Mouse (Mus musculus): Measurements from ENCODE around the gene Hmgn2. TPM values are rescaled to one million over a fixed set of nuclear protein-coding genes. Genes with fewer than 3 reads are reported as not detected.

Hmgn2 gene
- total and polyA plus RNA-seq, 3 experiments: 125 to 230 (median 186) TPM

DNA sequence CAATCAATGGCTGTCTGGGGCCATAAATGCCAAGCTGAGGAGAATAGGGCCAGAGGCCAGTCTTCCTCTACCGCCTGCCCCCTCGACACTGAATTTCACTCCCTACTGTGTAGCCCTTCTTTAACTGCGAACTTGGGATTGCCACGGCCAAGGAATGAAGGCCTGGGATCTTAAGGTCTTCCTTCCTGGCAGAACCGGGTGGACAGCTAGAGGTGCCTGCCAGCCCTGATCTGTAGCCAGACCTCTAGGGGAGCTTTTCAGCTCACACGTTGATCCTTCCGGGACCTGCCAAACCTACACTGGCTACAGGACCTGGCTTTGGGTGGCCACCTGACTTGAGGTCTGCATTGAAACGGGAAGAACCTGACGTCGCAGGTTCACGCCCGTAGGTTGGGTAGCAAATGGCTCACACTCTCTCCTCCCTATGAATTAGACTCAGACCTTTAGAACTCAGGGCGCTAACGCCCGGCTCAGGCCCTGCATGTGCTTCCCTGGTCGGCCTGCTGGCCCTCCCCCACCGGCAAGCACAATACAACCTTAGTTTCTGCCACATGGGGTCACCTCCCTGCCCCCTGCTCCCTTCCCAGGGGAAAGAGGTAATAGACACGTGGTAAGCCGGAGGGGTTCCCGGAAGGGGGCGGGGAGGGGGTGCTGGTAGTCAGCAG, 48.9 kb upstream of the Hmgn2 start:
- Histone ChIP-seq H3K27ac (ENCODE audit: control insufficient read depth, low read depth, low read length) (no peak overlapping the region), H3K79me2 (ENCODE audit: control insufficient read depth, insufficient read depth, low read length, poor library complexity) (no peaks in the 10 kb centered on the region), H3K27me3 (ENCODE audit: control insufficient read depth in 1 of 2, insufficient read depth in 2 of 2, low read length in 2 of 2) (no peaks in the 10 kb centered on the region), H3K4me1 (ENCODE audit: control insufficient read depth in 1 of 2, insufficient read depth in 2 of 2, low read length in 2 of 2) (no peaks in the 10 kb centered on the region), H3K4me3 (ENCODE audit: control insufficient read depth in 1 of 2, insufficient read depth in 1 of 2, low read depth in 2 of 2, low read length in 2 of 2) (no peak overlapping the region), H3K9ac (ENCODE audit: control insufficient read depth, low read depth, low read length, poor library complexity, severe bottlenecking) (no peak overlapping the region), H3K36me3 (ENCODE audit: control insufficient read depth in 1 of 2, insufficient read depth in 2 of 2, low read length in 2 of 2) (no peaks in the 10 kb centered on the region), H3K9me3 (replicated peaks; ENCODE audit: insufficient read depth, low read length) (no peaks in the 10 kb centered on the region)
- TF ChIP-seq TCF12 (IDR thresholded peaks at IDR 0.05; ENCODE audit: low read depth, low read length) (no peak), ZNF384 (IDR thresholded peaks at IDR 0.05; ENCODE audit: low read depth, low read length) (no peak), EP300 (IDR thresholded peaks at IDR 0.05; ENCODE audit: low read depth in 1 of 2, low read length in 2 of 2) (no peak), CHD1 (IDR thresholded peaks at IDR 0.05; ENCODE audit: low read depth, low read length) (no peak), MYB (IDR thresholded peaks at IDR 0.05; ENCODE audit: low read depth, low read length) (no peak), NRF1 (IDR thresholded peaks at IDR 0.05; ENCODE audit: insufficient read depth, low read depth, low read length, poor library complexity, severe bottlenecking) (no peak), CHD2 (IDR thresholded peaks at IDR 0.05; ENCODE audit: low read length) (no peak), GABPA (IDR thresholded peaks at IDR 0.05; ENCODE audit: low read depth, low read length) (no peak), SMC3 (IDR thresholded peaks at IDR 0.05; ENCODE audit: low read depth, low read length) (no peak), TBP (IDR thresholded peaks at IDR 0.05; ENCODE audit: low read depth, low read length) (no peak), POLR2AphosphoS2 (IDR thresholded peaks at IDR 0.05; ENCODE audit: low read length) (no peak), ZC3H11A (IDR thresholded peaks at IDR 0.05; ENCODE audit: low read depth, low read length) (no peak), TAL1 (IDR thresholded peaks at IDR 0.05; ENCODE audit: low read length) (no peak), POLR2AphosphoS5 (IDR thresholded peaks at IDR 0.05; ENCODE audit: borderline replicate concordance, low read depth, low read length) (no peak)
- no peak for DNase-seq (ENCODE audit: low read depth, low spot score)

DNA sequence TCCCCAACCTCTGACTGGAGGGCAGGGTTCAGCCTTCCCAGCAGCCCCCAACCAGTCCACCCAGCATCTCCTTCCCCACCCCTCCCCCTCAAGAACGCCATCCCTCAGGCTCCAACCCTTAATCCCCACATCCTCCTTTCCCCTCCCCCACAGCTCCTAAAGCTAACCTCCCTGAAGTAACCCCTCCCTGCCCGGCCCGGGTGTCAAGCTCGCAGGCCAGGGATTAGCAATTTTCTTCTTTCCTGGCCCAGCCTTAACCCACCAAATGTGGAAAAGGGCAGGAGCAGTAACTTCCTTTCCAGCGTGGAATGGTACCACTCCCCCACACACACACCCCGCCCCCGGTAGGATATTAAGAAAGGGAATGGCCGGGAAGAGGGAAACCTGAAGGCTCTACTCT, 48.3 kb upstream of the Hmgn2 start:
- Histone ChIP-seq H3K27ac (ENCODE audit: control insufficient read depth, low read depth, low read length) (no peak overlapping the region), H3K36me3 (ENCODE audit: control insufficient read depth in 1 of 2, insufficient read depth in 2 of 2, low read length in 2 of 2) (no peaks in the 10 kb centered on the region), H3K9me3 (replicated peaks; ENCODE audit: insufficient read depth, low read length) (no peaks in the 10 kb centered on the region), H3K27me3 (ENCODE audit: control insufficient read depth in 1 of 2, insufficient read depth in 2 of 2, low read length in 2 of 2) (no peaks in the 10 kb centered on the region), H3K4me3 (ENCODE audit: control insufficient read depth in 1 of 2, insufficient read depth in 1 of 2, low read depth in 2 of 2, low read length in 2 of 2) (no peak overlapping the region), H3K79me2 (ENCODE audit: control insufficient read depth, insufficient read depth, low read length, poor library complexity) (no peaks in the 10 kb centered on the region), H3K9ac (ENCODE audit: control insufficient read depth, low read depth, low read length, poor library complexity, severe bottlenecking) (no peak overlapping the region), H3K4me1 (ENCODE audit: control insufficient read depth in 1 of 2, insufficient read depth in 2 of 2, low read length in 2 of 2) (no peaks in the 10 kb centered on the region)
- no peak for TF ChIP-seq POLR2AphosphoS2 (IDR thresholded peaks at IDR 0.05; ENCODE audit: low read length)
- no peak for TF ChIP-seq MYC (IDR thresholded peaks at IDR 0.05; ENCODE audit: low read depth, low read length)
- no peak for TF ChIP-seq MYB (IDR thresholded peaks at IDR 0.05; ENCODE audit: low read depth, low read length)
- TF ChIP-seq HCFC1 (IDR thresholded peaks at IDR 0.05; ENCODE audit: low read depth, low read length): no peak
- TF ChIP-seq CTCF (IDR thresholded peaks at IDR 0.05 in 2 of 3, conservative IDR thresholded peaks at IDR 0.05 in 1 of 3; ENCODE audit: control insufficient read depth in 1 of 3, insufficient read depth in 1 of 3, low read depth in 2 of 3, low read length in 3 of 3, poor library complexity in 1 of 3, severe bottlenecking in 1 of 3): no peak
- no peak for TF ChIP-seq GATA1 (IDR thresholded peaks at IDR 0.05; ENCODE audit: low read depth, low read length)
- TF ChIP-seq MAZ (IDR thresholded peaks at IDR 0.05; ENCODE audit: low read depth, low read length): no peak
- TF ChIP-seq UBTF (IDR thresholded peaks at IDR 0.05; ENCODE audit: borderline replicate concordance, insufficient read depth, low read depth, low read length): no peak
- TF ChIP-seq TBP (IDR thresholded peaks at IDR 0.05; ENCODE audit: low read depth, low read length): no peak
- no peak for TF ChIP-seq ZKSCAN1 (IDR thresholded peaks at IDR 0.05; ENCODE audit: low read depth, low read length)
- TF ChIP-seq MXI1 (IDR thresholded peaks at IDR 0.05; ENCODE audit: low read depth, low read length): no peak
- no peak for TF ChIP-seq SIN3A (IDR thresholded peaks at IDR 0.05; ENCODE audit: low read length)
- no peak for TF ChIP-seq RCOR1 (IDR thresholded peaks at IDR 0.05; ENCODE audit: low read depth, low read length)
- no peak for TF ChIP-seq SMC3 (IDR thresholded peaks at IDR 0.05; ENCODE audit: low read depth, low read length)
- TF ChIP-seq E2F4 (IDR thresholded peaks at IDR 0.05; ENCODE audit: borderline replicate concordance, low read depth, low read length): no peak
- TF ChIP-seq ZNF384 (IDR thresholded peaks at IDR 0.05; ENCODE audit: low read depth, low read length): no peak
- no peak for DNase-seq (ENCODE audit: low read depth, low spot score)
